Mouse (Mus musculus) frontal cortex, postnatal 10 days (tissue): ENCODE results near the gene Capzb.
A peak's percentile ranks its signal among the peaks of the same experiment; 100 is the strongest.

Source experiments
- DNase-seq, 2 experiments: peaks; one replicate each; pipeline ENCODE4 v3.0.0; 2022; ENCODE audit warnings: low spot score in 2 of 2, mixed read lengths in 1 of 2

Capzb gene

GRCm38 (mm10) chr4:139309651-139310050 lies 117.0 kb downstream of the Capzb start:
- DNase-seq = no peak

GRCm38 (mm10) chr4:139310171-139310898 lies 117.6 kb downstream of the Capzb start, which contains the start of the genes Pqlc2 and Akr7a5:
Pqlc2 (minus strand) TSS chr4:139310708.
Akr7a5 (plus strand) TSS chr4:139310744.
- DNase-seq = peak; percentile 96 to 97

- no peak for DNase-seq
Measured at GRCm38 (mm10) chr4:139310899-139311701, 118.4 kb downstream of the Capzb start.

GRCm38 (mm10) chr4:139311707-139312106 lies 119.0 kb downstream of the Capzb start:
- DNase-seq = no peak

GRCm38 (mm10) chr4:139312632-139313031 lies 119.9 kb downstream of the Capzb start:
- no peak for DNase-seq

GRCm38 (mm10) chr4:139318449-139318848 lies 125.8 kb downstream of the Capzb start:
- no peak for DNase-seq

- DNase-seq = no peak
Measured at GRCm38 (mm10) chr4:139319740-139320139, 127.0 kb downstream of the Capzb start.

GRCm38 (mm10) chr4:139330605-139331004 lies 137.9 kb downstream of the Capzb start:
- peak in 1 of 2 experiments; percentile 34 for DNase-seq

- no peak for DNase-seq
Measured at GRCm38 (mm10) chr4:139334631-139335295, 142.1 kb downstream of the Capzb start.

GRCm38 (mm10) chr4:139335507-139335906 lies 142.8 kb downstream of the Capzb start:
- DNase-seq = no peak

GRCm38 (mm10) chr4:139336822-139337483 lies 144.3 kb downstream of the Capzb start:
- peak in 1 of 2 experiments; percentile 49 for DNase-seq

GRCm38 (mm10) chr4:139338145-139338544 lies 145.4 kb downstream of the Capzb start:
- no peak for DNase-seq

GRCm38 (mm10) chr4:139340835-139341234 lies 148.1 kb downstream of the Capzb start:
- no peak for DNase-seq
